Mouse (Mus musculus) forebrain, embryonic 11.5 days (tissue): ENCODE measurements around the gene Sipa1l3. TPM values are rescaled to one million over a fixed set of nuclear protein-coding genes. Genes with fewer than 3 reads are reported as not detected.

ENCODE experiments used
- ATAC-seq: fragments of 200-750 bp; cut with Nextera tagmentation; replicated peaks from 2 replicates; pipeline ENCODE4 v1.8.0; 2017; ENCODE audit warnings: moderate TSS enrichment; ENCODE audit not compliant: low FRiP score
- DNase-seq: peaks from one replicate; pipeline ENCODE4 v3.0.0-alpha.2; 2017; ENCODE audit warnings: low spot score
- H3K27ac ChIP-seq: fragments of 300-500 bp; sonication (generic); 2 replicates; pipeline ENCODE4 v1.5.1; 2014; ENCODE audit warnings: low read depth, low read length
- H3K27me3 ChIP-seq: fragments of 300-500 bp; sonication (generic); 2 replicates; pipeline ENCODE4 v1.6.1; 2014; ENCODE audit warnings: mild to moderate bottlenecking, low read length, mixed read lengths; ENCODE audit not compliant: control insufficient read depth, insufficient read depth
- H3K36me3 ChIP-seq: fragments of 300-500 bp; sonication (generic); 2 replicates; pipeline ENCODE4 v1.6.1; 2014; ENCODE audit warnings: mild to moderate bottlenecking, low read length, moderate library complexity, mixed read lengths; ENCODE audit not compliant: control insufficient read depth, insufficient read depth
- H3K4me1 ChIP-seq: fragments of 300-500 bp; sonication (generic); replicated peaks from 2 replicates; pipeline ENCODE4 v1.6.1; 2014; ENCODE audit warnings: low read length, mixed read lengths; ENCODE audit not compliant: control insufficient read depth, insufficient read depth
- H3K4me2 ChIP-seq: fragments of 300-500 bp; sonication (generic); 2 replicates; pipeline ENCODE4 v1.6.1; 2014; ENCODE audit warnings: low read depth, mild to moderate bottlenecking, low read length, moderate library complexity, mixed read lengths; ENCODE audit not compliant: severe bottlenecking
- H3K4me3 ChIP-seq: fragments of 300-500 bp; sonication (generic); 2 replicates; pipeline ENCODE4 v1.5.1; 2014; ENCODE audit warnings: low read depth, low read length
- H3K9ac ChIP-seq: fragments of 300-500 bp; sonication (generic); 2 replicates; pipeline ENCODE4 v1.6.1; 2014; ENCODE audit warnings: low read length
- H3K9me3 ChIP-seq: fragments of 300-500 bp; sonication (generic); 2 replicates; pipeline ENCODE4 v1.6.1; 2016; ENCODE audit warnings: low read length, mixed read lengths; ENCODE audit not compliant: control insufficient read depth
- WGBS: fragments of 180-500 bp; shearing (Covaris S2); extraction: QIAGEN DNeasy Blood & Tissue Kit; methylation state at CpG from one replicate; pipeline ENCODE4 v1.1.7; 2014; 5-methylcytosine and 5-hydroxymethylcytosine counted together
- polyA plus RNA-seq: library from polyadenylated mRNA; unstranded; fragments of >200 nt; fragmentation: Nextera tagmentation; extraction: Ambion mirVana; gene quantifications from 2 replicates; pipeline ENCODE4 v1.2.1, GENCODE M21; 2014

The Sipa1l3 gene
- polyA plus RNA-seq, 1 experiment from 2014 or later, result 15.9 TPM

GRCm38 (mm10) chr7:29338984-29339679 is 179.3 kb downstream of the Sipa1l3 start:
- Histone ChIP-seq H3K9ac (no peak overlapping the region), H3K9me3 (no peaks in the 10 kb centered on the region), H3K27me3 (no peaks in the 10 kb centered on the region), H3K4me2 (no peak overlapping the region), H3K27ac (no peak overlapping the region), H3K4me1 (peaks cover 3% of the 10 kb centered on the region; the same call in 1 of the 2 replicates), H3K4me3 (no peak overlapping the region), H3K36me3 (no peaks in the 10 kb centered on the region; the same call in 1 of the 2 replicates)
- WGBS, result 85% methylated on average over 14 of the region's 14 CpGs
- no peak for ATAC-seq
- no peak for DNase-seq

- H3K4me3 ChIP-seq, result no peak overlapping the region
- no peak overlapping the region for H3K9ac ChIP-seq
- WGBS, result 85% methylated on average over 9 of the region's 9 CpGs
- peaks cover 4% of the 10 kb centered on the region; the same call in 1 of the 2 replicates for H3K4me1 ChIP-seq
- no peak overlapping the region for H3K27ac ChIP-seq
- H3K27me3 ChIP-seq, result no peaks in the 10 kb centered on the region
- H3K4me2 ChIP-seq, result no peak overlapping the region
- H3K9me3 ChIP-seq, result no peaks in the 10 kb centered on the region
- no peak for DNase-seq
- no peaks in the 10 kb centered on the region; the same call in 1 of the 2 replicates for H3K36me3 ChIP-seq
- no peak for ATAC-seq
These were observed 180.0 kb downstream of the Sipa1l3 start for GRCm38 (mm10) chr7:29338351-29338919.

- Histone ChIP-seq H3K4me2 (no peak overlapping the region), H3K27ac (no peak overlapping the region), H3K4me3 (no peak overlapping the region), H3K9ac (no peak overlapping the region), H3K27me3 (no peaks in the 10 kb centered on the region), H3K4me1 (peaks cover 4% of the 10 kb centered on the region; the same call in 1 of the 2 replicates), H3K36me3 (no peaks in the 10 kb centered on the region; the same call in 1 of the 2 replicates), H3K9me3 (no peaks in the 10 kb centered on the region)
- no peak for ATAC-seq
- WGBS, result 87% methylated on average over 2 of the region's 2 CpGs
- DNase-seq, result no peak
These were observed 180.7 kb downstream of the Sipa1l3 start for GRCm38 (mm10) chr7:29337766-29338165.

GRCm38 (mm10) chr7:29336795-29337319 is 181.6 kb downstream of the Sipa1l3 start:
- no peak for ATAC-seq
- Histone ChIP-seq H3K27ac (no peak overlapping the region), H3K4me3 (no peak overlapping the region), H3K36me3 (no peaks in the 10 kb centered on the region; the same call in 1 of the 2 replicates), H3K9ac (no peak overlapping the region), H3K4me2 (no peak overlapping the region), H3K27me3 (no peaks in the 10 kb centered on the region), H3K9me3 (no peaks in the 10 kb centered on the region), H3K4me1 (peaks cover 4% of the 10 kb centered on the region; the same call in 1 of the 2 replicates)
- 78% methylated on average over 9 of the region's 9 CpGs for WGBS
- no peak for DNase-seq

GRCm38 (mm10) chr7:29335841-29336671 is 182.4 kb downstream of the Sipa1l3 start:
- H3K36me3 ChIP-seq, result no peaks in the 10 kb centered on the region; the same call in 1 of the 2 replicates
- ATAC-seq (no peak), DNase-seq (no peak)
- H3K27me3 ChIP-seq, result no peaks in the 10 kb centered on the region
- H3K4me2 ChIP-seq, result no peak overlapping the region
- no peak overlapping the region for H3K4me3 ChIP-seq
- 86% methylated on average over 6 of the region's 6 CpGs for WGBS
- H3K9me3 ChIP-seq, result no peaks in the 10 kb centered on the region
- H3K27ac ChIP-seq, result no peak overlapping the region
- peaks cover 4% of the 10 kb centered on the region; the same call in 1 of the 2 replicates for H3K4me1 ChIP-seq
- H3K9ac ChIP-seq, result no peak overlapping the region

- Histone ChIP-seq H3K4me3 (no peak overlapping the region), H3K27ac (no peak overlapping the region), H3K36me3 (no peaks in the 10 kb centered on the region; the same call in 1 of the 2 replicates), H3K4me2 (no peak overlapping the region), H3K9me3 (no peaks in the 10 kb centered on the region), H3K27me3 (no peaks in the 10 kb centered on the region), H3K9ac (no peak overlapping the region), H3K4me1 (peaks cover 4% of the 10 kb centered on the region; the same call in 1 of the 2 replicates)
- no peak for DNase-seq
- ATAC-seq, result no peak
These were observed 183.2 kb downstream of the Sipa1l3 start for GRCm38 (mm10) chr7:29335276-29335675.

GRCm38 (mm10) chr7:29334156-29334555 is 184.3 kb downstream of the Sipa1l3 start:
- no peak overlapping the region for H3K4me2 ChIP-seq
- 59% methylated on average over 7 of the region's 7 CpGs for WGBS

GRCm38 (mm10) chr7:29328984-29329383 is 189.5 kb downstream of the Sipa1l3 start:
- H3K4me2 ChIP-seq, result no peak overlapping the region
- H3K27ac ChIP-seq, result no peak overlapping the region
- no peak overlapping the region for H3K4me3 ChIP-seq
- H3K4me1 ChIP-seq, result no peaks in the 10 kb centered on the region
- no peaks in the 10 kb centered on the region for H3K27me3 ChIP-seq
- DNase-seq (no peak), ATAC-seq (no peak)
- no peaks in the 10 kb centered on the region; the same call in 1 of the 2 replicates for H3K36me3 ChIP-seq
- no peaks in the 10 kb centered on the region for H3K9me3 ChIP-seq
- WGBS, result 95% methylated on average over 16 of the region's 16 CpGs
- H3K9ac ChIP-seq, result no peak overlapping the region

More at GRCm38 (mm10) chr7:29334156-29334555, 184.3 kb downstream of the Sipa1l3 start:
- no peak overlapping the region for H3K9ac ChIP-seq
- no peaks in the 10 kb centered on the region for H3K27me3 ChIP-seq
- H3K4me3 ChIP-seq, result no peak overlapping the region
- H3K27ac ChIP-seq, result no peak overlapping the region
- H3K36me3 ChIP-seq, result no peaks in the 10 kb centered on the region; the same call in 1 of the 2 replicates
- DNase-seq (no peak), ATAC-seq (no peak)
- no peaks in the 10 kb centered on the region for H3K9me3 ChIP-seq
- H3K4me1 ChIP-seq, result peaks cover 4% of the 10 kb centered on the region; the same call in 1 of the 2 replicates
